Mouse (Mus musculus): Measurements from ENCODE around the gene Acr. TPM values are rescaled to one million over a fixed set of nuclear protein-coding genes. Genes with fewer than 3 reads are reported as not detected.
A peak's percentile ranks its signal among the peaks of the same experiment; 100 is the strongest.

Gene Acr
- polyA plus RNA-seq (2012; ENCODE audit: insufficient read depth, insufficient read length, low replicate concordance, missing spikeins): not detected in 2 replicates

DNA sequence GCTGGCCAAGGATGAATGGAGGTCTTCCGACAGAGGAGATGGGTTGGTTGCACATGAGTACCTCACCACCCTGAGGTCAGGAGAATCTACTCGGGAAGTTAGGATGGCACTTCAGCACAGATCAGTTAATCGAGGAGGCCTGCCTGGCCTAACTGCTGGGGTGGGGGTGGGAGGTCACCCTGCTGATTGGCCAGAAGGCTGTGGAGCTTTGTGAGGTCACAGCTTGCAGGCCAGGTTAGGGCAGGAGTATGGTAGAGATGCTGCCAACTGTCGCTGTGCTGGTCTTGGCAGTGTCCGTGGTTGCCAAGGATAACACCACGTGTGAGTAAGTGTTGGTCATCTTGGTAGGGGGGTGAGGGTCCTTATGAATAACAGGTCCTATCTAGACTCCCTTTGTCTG lies at the start of gene Acr:
Gene Acr (plus strand): TSS at position 213 of the 400 bp plus-strand sequence.
- H3K4me1 ChIP-seq (ENCODE audit: control insufficient read depth, insufficient read depth, low read length): no peaks in the 10 kb centered on the region

DNA sequence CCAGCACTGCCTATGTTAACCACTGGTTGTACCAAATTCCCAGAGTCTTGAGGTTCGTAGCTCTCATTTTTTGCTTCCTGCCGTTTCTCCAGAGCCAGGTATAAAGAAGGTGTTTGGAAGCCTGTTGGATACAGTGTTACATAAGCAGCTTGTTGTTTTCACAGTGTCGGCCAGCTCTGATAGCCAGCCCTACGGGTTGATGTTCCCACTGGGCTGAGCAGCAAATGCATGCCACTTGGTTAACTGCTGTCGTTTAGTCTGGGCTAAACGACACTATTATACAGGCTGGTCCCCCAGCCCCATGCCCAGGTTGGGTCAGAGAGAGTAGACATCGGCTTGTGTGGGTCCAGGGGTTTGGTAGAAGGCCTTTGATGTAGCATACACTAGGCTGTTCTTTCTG lies 46.2 kb upstream of the Acr start:
- Histone ChIP-seq H3K27ac (ENCODE audit: insufficient read depth, low read depth, low read length) (no peak overlapping the region), H3K4me3 (ENCODE audit: insufficient read depth, low read depth, low read length) (no peak overlapping the region), H3K4me1 (ENCODE audit: control insufficient read depth, insufficient read depth, low read length) (peaks cover 11% of the 10 kb centered on the region)
- TF ChIP-seq POLR2A (IDR thresholded peaks at IDR 0.05; ENCODE audit: insufficient read depth, low read depth, low read length): no peak
- TF ChIP-seq CTCF (IDR thresholded peaks at IDR 0.05; ENCODE audit: insufficient read depth, low read depth, low read length): no peak
- 79% methylated on average over 7 of the region's 7 CpGs for WGBS

More for the DNA sequence above, at the start of gene Acr:
- no peak for TF ChIP-seq POLR2A (IDR thresholded peaks at IDR 0.05; ENCODE audit: insufficient read depth, low read depth, low read length)
- TF ChIP-seq CTCF (IDR thresholded peaks at IDR 0.05; ENCODE audit: insufficient read depth, low read depth, low read length): no peak
- Histone ChIP-seq H3K27ac (ENCODE audit: insufficient read depth, low read depth, low read length) (no peak within 1 kb of the TSS), H3K4me3 (ENCODE audit: insufficient read depth, low read depth, low read length) (no peak within 1 kb of the TSS)
- 89% methylated on average over 6 of the region's 6 CpGs for WGBS

DNA sequence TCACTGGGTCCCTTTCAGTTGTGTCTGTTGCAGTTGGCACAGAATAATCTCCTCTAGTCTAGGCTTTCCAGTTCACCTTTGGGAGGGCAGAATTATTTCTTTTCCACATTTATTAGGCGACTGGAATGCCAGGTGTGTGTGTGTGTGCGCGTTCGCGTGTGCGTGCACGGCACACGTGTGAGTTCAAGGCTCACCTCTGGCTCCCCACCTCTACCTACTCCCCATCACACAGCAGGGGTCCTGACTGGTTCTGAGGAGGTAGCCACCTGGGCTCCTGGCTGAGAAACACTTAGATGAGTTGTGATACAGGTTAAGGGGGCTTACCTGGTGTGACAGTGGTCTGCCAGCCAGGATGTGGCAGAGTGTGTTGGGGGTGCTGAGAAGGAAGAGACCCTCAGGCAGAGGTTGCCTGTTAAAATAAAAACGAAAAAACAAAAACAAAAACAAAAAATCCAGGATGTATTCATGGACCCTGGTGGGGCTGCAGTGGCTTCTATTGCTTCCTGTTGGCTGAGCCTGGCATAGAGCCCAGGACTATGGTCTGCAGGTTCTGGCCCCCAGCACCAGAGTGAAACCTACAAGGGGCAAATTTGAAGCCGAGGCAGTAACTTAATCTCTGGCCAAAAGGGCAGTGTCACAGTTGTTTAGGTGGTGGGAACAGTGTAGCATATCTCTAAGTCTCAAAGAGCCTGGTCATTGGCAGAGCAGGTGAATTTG lies 45.4 kb upstream of the Acr start:
- WGBS: 90% methylated on average over 10 of the region's 10 CpGs
- H3K27ac ChIP-seq (ENCODE audit: insufficient read depth, low read depth, low read length): no peak overlapping the region
- TF ChIP-seq POLR2A (IDR thresholded peaks at IDR 0.05; ENCODE audit: insufficient read depth, low read depth, low read length) (no peak), CTCF (IDR thresholded peaks at IDR 0.05; ENCODE audit: insufficient read depth, low read depth, low read length) (no peak)
- peaks cover 16% of the 10 kb centered on the region for H3K4me1 ChIP-seq (ENCODE audit: control insufficient read depth, insufficient read depth, low read length)
- 0 out of 2 replicates have a peak overlapping the region, but pooled peaks have one; percentile 61 for H3K4me3 ChIP-seq (ENCODE audit: insufficient read depth, low read depth, low read length)

DNA sequence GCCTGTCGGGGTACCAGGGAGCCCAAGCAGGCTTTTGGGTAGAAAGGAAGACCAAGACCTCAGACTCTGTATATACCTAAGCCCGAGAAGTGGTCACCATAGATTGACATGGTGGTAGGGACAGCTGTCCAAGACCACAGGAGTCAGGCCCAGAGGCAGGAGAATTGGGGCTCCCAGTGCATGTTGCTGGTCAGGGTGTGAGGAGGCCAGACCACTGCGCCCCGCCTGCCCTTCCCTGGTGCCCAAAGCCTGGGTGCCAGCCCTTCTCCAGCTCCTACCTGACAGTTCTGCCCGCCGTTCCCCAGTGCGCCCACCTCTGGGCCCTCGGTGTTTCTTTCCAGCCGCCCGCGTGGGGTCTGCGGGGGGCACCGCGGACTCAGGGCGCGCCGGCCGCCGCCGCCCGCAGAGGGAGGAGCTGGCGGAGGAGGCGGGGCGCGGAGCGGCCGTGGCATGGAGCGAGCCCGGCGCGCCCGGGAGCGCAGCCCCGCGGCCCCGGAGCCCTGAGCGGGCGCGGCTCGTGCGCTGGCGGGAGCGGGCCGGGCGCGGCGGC lies 44.8 kb upstream of the Acr start:
- WGBS: 31% methylated on average over 46 of the region's 47 CpGs
- Histone ChIP-seq H3K4me1 (ENCODE audit: control insufficient read depth, insufficient read depth, low read length) (peaks cover 17% of the 10 kb centered on the region), H3K27ac (ENCODE audit: insufficient read depth, low read depth, low read length) (no peak overlapping the region), H3K4me3 (ENCODE audit: insufficient read depth, low read depth, low read length) (peak overlapping the region; percentile 61)
- no peak for TF ChIP-seq CTCF (IDR thresholded peaks at IDR 0.05; ENCODE audit: insufficient read depth, low read depth, low read length)
- TF ChIP-seq POLR2A (IDR thresholded peaks at IDR 0.05; ENCODE audit: insufficient read depth, low read depth, low read length): no peak

DNA sequence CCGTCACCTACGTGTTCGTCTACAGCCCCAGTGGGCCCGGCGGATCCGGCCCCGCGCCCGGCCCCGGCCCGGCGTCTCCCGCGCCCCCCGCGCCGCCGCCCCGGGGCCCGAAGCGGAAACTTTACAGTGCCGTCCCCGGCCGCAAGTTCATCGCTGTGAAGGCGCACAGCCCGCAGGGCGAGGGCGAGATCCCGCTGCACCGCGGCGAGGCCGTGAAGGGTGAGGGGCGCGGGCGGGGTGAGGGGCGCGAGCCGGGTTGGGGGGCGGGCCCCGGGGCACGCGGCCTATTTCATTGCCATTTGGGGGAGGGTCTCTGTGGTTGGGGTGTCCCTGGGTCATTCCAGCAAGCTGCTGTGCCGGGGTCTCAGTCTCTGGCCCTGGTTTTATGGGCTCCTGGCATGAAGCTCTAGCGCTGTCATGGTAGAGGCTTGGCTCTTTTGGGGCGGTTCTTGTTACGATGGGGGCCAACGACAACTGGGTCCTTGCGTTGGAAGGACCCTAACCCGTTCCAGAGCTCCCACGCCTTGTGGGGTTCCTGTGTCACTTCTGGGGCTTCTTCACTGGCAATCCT lies 44.0 kb upstream of the Acr start:
- Histone ChIP-seq H3K27ac (ENCODE audit: insufficient read depth, low read depth, low read length) (no peak overlapping the region), H3K4me3 (ENCODE audit: insufficient read depth, low read depth, low read length) (peak overlapping the region; percentile 53), H3K4me1 (ENCODE audit: control insufficient read depth, insufficient read depth, low read length) (peaks cover 17% of the 10 kb centered on the region)
- TF ChIP-seq CTCF (IDR thresholded peaks at IDR 0.05; ENCODE audit: insufficient read depth, low read depth, low read length): no peak
- no peak for TF ChIP-seq POLR2A (IDR thresholded peaks at IDR 0.05; ENCODE audit: insufficient read depth, low read depth, low read length)
- 13% methylated on average over 51 of the region's 52 CpGs for WGBS

DNA sequence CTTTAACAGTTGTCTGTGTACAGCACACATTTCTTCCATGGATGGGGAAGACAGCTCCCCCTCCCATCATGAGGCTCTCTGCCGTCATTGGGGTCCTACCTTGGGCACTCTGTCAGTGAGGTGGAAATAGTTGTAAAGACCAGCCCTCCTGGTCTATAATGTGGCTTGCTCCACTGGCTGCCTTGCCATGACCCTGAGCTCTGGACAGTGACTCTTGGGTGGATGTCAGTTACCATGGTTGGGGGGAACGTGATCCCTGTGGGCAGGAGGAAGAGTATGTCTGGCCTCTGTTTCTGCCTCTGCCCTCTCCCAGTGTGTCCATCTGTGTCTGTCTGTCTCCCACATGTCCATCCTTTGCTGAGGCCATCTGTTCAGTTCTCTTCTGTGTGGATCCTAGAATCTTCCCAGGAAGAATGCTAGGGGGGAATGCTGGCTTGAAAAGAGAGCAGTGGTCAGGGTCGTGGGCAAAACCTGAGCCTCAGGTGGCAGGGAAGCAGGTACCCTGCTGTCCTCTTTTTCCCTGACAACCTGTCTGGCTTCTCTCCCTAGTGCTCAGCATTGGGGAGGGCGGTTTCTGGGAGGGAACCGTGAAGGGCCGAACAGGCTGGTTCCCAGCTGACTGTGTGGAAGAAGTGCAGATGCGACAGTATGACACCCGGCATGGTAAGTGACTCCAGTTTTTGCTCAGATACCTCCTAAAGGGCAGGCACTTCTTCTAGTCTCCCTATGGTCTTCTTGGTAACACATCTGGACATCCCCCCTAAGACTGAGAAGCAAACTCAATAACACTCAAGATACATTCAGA lies 43.3 kb upstream of the Acr start:
- TF ChIP-seq POLR2A (IDR thresholded peaks at IDR 0.05; ENCODE audit: insufficient read depth, low read depth, low read length) (no peak), CTCF (IDR thresholded peaks at IDR 0.05; ENCODE audit: insufficient read depth, low read depth, low read length) (no peak)
- WGBS: 78% methylated on average over 8 of the region's 8 CpGs
- Histone ChIP-seq H3K27ac (ENCODE audit: insufficient read depth, low read depth, low read length) (no peak overlapping the region), H3K4me3 (ENCODE audit: insufficient read depth, low read depth, low read length) (peak overlapping the region; percentile 53; the same call in 1 of the 2 replicates), H3K4me1 (ENCODE audit: control insufficient read depth, insufficient read depth, low read length) (peaks cover 17% of the 10 kb centered on the region)

DNA sequence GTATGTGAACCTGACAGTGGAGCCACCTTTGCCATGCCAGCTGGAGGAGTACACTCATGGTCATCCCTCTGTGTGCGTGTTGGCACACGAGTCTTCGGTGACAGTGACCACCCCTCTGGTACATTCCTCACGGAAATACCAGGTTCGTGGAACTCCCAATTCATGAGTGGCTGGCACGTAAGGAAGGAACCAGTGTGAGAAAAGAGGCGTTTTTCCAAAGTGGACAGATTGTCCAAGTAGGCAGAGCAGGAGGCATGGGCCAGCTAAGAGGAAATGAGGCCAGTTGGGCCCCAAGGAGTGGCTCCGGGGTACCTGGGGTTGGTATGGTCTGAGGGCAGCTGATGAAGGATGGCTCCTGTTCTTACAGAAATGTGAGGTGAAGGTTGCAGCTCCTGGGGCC lies 42.7 kb upstream of the Acr start:
- no peak overlapping the region for H3K4me3 ChIP-seq (ENCODE audit: insufficient read depth, low read depth, low read length)
- no peak for TF ChIP-seq POLR2A (IDR thresholded peaks at IDR 0.05; ENCODE audit: insufficient read depth, low read depth, low read length)
- H3K27ac ChIP-seq (ENCODE audit: insufficient read depth, low read depth, low read length): no peak overlapping the region
- peaks cover 19% of the 10 kb centered on the region for H3K4me1 ChIP-seq (ENCODE audit: control insufficient read depth, insufficient read depth, low read length)
- 95% methylated on average over 8 of the region's 8 CpGs for WGBS

DNA sequence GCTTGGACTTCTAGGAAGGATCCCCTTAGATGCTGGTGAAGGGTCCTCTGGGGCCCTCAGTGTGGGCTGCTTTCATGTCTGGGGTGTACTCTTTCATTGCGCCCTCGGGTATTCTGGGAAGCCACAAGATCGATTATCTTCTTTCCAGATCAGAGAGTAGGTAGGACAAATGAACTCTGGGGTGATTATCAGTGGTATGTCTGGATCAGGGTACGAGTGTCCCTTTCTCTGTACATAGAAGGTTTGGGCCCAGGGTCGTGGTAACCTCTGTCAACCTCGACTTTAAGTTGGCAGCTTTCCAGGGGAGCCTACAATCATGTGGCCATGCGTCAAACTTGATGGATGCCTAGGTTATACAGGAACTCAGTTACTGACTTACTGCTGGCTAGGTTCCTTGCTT lies 42.2 kb upstream of the Acr start:
- no peak overlapping the region for H3K4me3 ChIP-seq (ENCODE audit: insufficient read depth, low read depth, low read length)
- TF ChIP-seq CTCF (IDR thresholded peaks at IDR 0.05; ENCODE audit: insufficient read depth, low read depth, low read length) (no peak), POLR2A (IDR thresholded peaks at IDR 0.05; ENCODE audit: insufficient read depth, low read depth, low read length) (no peak)
- WGBS: 87% methylated on average over 7 of the region's 7 CpGs
- H3K4me1 ChIP-seq (ENCODE audit: control insufficient read depth, insufficient read depth, low read length): peaks cover 19% of the 10 kb centered on the region
- no peak overlapping the region for H3K27ac ChIP-seq (ENCODE audit: insufficient read depth, low read depth, low read length)
